Mouse (Mus musculus) limb, embryonic 14.5 days (tissue): ENCODE results near the gene Sema5b. TPM values are rescaled to one million over a fixed set of nuclear protein-coding genes. Genes with fewer than 3 reads are reported as not detected.

Experiments
- ATAC-seq: fragments of 200-750 bp; cut with Nextera tagmentation; 2 replicates; pipeline ENCODE4 v1.8.0; 2017; ENCODE audit warnings: low read depth, moderate number of reproducible peaks, moderate TSS enrichment; ENCODE audit not compliant: low FRiP score
- DNase-seq: peaks from one replicate; pipeline ENCODE4 v3.0.0-alpha.2; 2015; ENCODE audit warnings: low spot score
- H3K27ac ChIP-seq: fragments of 300-500 bp; sonication (generic); replicated peaks from 2 replicates; pipeline ENCODE4 v1.5.1; 2014; ENCODE audit warnings: low read depth, mild to moderate bottlenecking, low read length, moderate library complexity, mixed read lengths
- H3K27me3 ChIP-seq: fragments of 300-500 bp; sonication (generic); 2 replicates; pipeline ENCODE4 v1.6.1; 2014; ENCODE audit warnings: low read length, mixed read lengths; ENCODE audit not compliant: control insufficient read depth, insufficient read depth
- H3K36me3 ChIP-seq: fragments of 300-500 bp; sonication (generic); 2 replicates; pipeline ENCODE4 v1.6.1; 2014; ENCODE audit warnings: mild to moderate bottlenecking, low read length, moderate library complexity, mixed read lengths; ENCODE audit not compliant: control insufficient read depth, insufficient read depth
- H3K4me1 ChIP-seq: fragments of 300-500 bp; sonication (generic); 2 replicates; pipeline ENCODE4 v1.6.1; 2014; ENCODE audit warnings: antibody characterized with exemption, low read length, mixed read lengths; ENCODE audit not compliant: control insufficient read depth, insufficient read depth
- H3K4me2 ChIP-seq: fragments of 300-500 bp; sonication (generic); replicated peaks from 2 replicates; pipeline ENCODE4 v1.6.1; 2014; ENCODE audit warnings: low read depth, mild to moderate bottlenecking, low read length, moderate library complexity; ENCODE audit not compliant: severe bottlenecking
- H3K4me3 ChIP-seq: fragments of 300-500 bp; sonication (generic); replicated peaks from 2 replicates; pipeline ENCODE4 v1.5.1; 2014; ENCODE audit warnings: low read length
- H3K9ac ChIP-seq: fragments of 300-500 bp; sonication (generic); 2 replicates; pipeline ENCODE4 v1.6.1; 2014; ENCODE audit warnings: mild to moderate bottlenecking, low read depth, low read length, moderate library complexity; ENCODE audit not compliant: severe bottlenecking
- H3K9me3 ChIP-seq: fragments of 300-500 bp; sonication (generic); 2 replicates; pipeline ENCODE4 v1.6.1; 2016; ENCODE audit warnings: low read length; ENCODE audit not compliant: control insufficient read depth
- POLR2A ChIP-seq: fragments of 200-500 bp; IDR thresholded peaks from 2 replicates; pipeline ENCODE4 v1.8.0; 2012; ENCODE audit warnings: inconsistent platforms, mild to moderate bottlenecking, moderate library complexity, borderline replicate concordance; ENCODE audit not compliant: insufficient read depth, insufficient read length; ENCODE audit errors: extremely low read depth
- WGBS: fragments of 180-500 bp; shearing (Covaris S2); extraction: QIAGEN DNeasy Blood & Tissue Kit; methylation state at CpG from one replicate; pipeline ENCODE4 v1.1.7; 2014; 5-methylcytosine and 5-hydroxymethylcytosine counted together
- polyA plus RNA-seq, 2 experiments: library from polyadenylated mRNA; depleted of rRNA in 1 of 2; stranded (reverse) in 1 of 2; unstranded in 1 of 2; fragments of >200 nt; fragmentation: Nextera tagmentation in 1 of 2; extraction: Ambion mirVana in 1 of 2; gene quantifications; 2 replicates each; pipeline versions ENCODE4 v1.2.1 to v1.2.3; 2012 to 2014

Gene Sema5b
- polyA plus RNA-seq, 2 experiments = 4.2 to 17.4 TPM

DNA sequence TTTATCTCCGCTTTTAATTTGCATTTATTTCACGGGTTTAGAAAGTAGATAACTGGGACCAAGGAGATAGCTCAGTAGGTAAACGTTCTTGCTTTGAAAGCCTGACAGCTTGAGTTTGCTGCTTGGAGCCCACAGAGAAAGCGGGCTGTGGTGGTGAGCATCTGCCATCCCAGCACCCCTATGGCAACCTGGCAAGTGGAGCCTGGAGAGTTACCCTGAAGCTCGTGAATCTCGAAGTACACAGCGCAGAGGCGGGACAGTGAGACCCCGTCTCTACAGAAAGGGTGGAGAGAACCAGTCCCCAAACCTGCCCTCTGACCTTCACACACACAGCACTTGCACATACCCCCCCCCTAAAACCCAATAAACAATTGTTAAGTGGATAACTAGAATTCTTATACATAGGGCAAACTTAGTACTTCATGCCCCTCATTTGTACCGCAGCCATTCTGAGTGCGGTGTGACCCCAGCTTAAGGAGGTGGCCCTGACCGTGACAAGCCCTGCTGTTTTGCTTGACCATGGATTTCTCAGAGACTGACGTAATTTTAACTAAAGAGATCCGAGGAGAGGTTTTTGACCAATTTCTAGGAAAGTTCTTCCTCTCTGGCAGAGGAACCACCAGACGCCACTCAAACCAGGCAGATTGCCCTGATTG lies 27.4 kb downstream of the Sema5b start:
- Histone ChIP-seq H3K4me2 (no peak overlapping the region), H3K4me1 (peaks cover 10% of the 10 kb centered on the region), H3K36me3 (no peaks in the 10 kb centered on the region), H3K9ac (no peak overlapping the region), H3K27me3 (no peaks in the 10 kb centered on the region), H3K4me3 (no peak overlapping the region), H3K9me3 (no peaks in the 10 kb centered on the region), H3K27ac (no peak overlapping the region)
- TF ChIP-seq POLR2A = no peak
- ATAC-seq = no peak
- DNase-seq = no peak
- WGBS = 75% methylated on average over 15 of the region's 15 CpGs

DNA sequence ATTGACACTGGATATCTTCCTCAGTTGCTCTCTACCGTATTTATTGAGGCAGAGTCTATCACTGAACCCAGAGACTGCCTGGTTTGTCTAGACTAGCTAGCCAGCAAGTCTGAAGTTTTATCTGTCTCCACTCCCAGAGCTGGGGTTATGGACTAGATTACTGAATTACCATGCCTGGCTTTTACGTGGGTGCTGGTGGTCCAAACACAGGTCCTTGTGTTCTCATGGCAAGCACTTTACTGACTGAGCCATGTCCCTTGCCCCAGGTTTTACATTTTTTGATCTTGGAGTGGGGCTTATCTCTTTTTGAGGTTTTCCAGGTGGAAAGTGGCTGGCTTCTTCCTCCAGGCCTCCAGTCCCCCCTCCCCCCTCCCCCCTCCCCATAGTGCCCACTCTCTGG lies 28.4 kb downstream of the Sema5b start:
- 57% methylated on average over 2 of the region's 2 CpGs for WGBS
- H3K9ac ChIP-seq = no peak overlapping the region
- no peak for TF ChIP-seq POLR2A
- no peak overlapping the region for H3K4me2 ChIP-seq
- no peaks in the 10 kb centered on the region for H3K36me3 ChIP-seq
- no peaks in the 10 kb centered on the region for H3K9me3 ChIP-seq
- no peak overlapping the region for H3K27ac ChIP-seq
- no peaks in the 10 kb centered on the region for H3K27me3 ChIP-seq
- ATAC-seq (no peak), DNase-seq (no peak)
- no peak overlapping the region for H3K4me3 ChIP-seq
- peaks cover 10% of the 10 kb centered on the region for H3K4me1 ChIP-seq

DNA sequence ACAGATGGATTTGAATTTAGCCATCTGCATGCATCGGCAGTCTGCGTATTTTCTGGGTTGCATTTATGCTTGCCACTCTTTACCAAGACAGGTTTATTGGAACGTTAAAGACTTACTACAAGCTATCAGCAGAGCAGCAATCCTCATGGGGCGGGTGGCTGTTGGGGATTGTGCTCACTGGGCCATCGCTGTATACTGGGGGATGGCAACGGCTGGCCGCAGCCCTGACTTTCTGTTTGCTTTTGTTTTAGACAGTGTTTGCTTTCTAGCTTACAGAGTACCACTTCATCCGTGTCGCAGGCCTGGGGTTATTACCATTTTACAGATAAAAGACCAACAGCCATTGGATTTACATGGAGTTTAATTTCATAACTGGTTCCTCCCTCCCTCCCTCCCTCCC lies 28.8 kb downstream of the Sema5b start:
- TF ChIP-seq POLR2A = no peak
- Histone ChIP-seq H3K4me2 (no peak overlapping the region), H3K36me3 (no peaks in the 10 kb centered on the region), H3K27me3 (no peaks in the 10 kb centered on the region), H3K9ac (no peak overlapping the region), H3K27ac (no peak overlapping the region), H3K9me3 (no peaks in the 10 kb centered on the region), H3K4me1 (peaks cover 6% of the 10 kb centered on the region), H3K4me3 (no peak overlapping the region)
- 57% methylated on average over 9 of the region's 9 CpGs for WGBS
- DNase-seq (no peak), ATAC-seq (no peak)

DNA sequence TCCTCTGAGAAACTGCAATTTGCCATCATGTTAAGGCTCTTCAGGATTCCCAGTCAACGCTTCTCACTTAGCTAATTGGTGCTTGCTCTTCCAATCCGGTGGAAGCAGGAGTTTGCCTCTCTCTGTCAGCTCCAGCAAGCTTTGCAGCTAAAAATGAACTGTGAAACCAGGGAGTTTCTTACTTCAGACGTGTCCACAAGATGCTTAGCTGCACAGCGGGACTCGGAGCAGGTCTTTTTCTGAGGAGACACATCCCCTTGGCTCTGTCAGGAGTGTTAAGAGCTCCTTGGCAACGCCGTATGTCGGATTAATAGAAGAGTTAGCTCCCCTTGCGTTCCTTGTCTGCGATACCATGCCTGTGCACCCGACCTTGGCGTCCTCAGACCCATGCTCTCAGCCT lies 29.7 kb downstream of the Sema5b start:
- DNase-seq = no peak
- H3K9ac ChIP-seq = no peak overlapping the region
- H3K27ac ChIP-seq = no peak overlapping the region
- 60% methylated on average over 12 of the region's 12 CpGs for WGBS
- TF ChIP-seq POLR2A = no peak
- no peak overlapping the region for H3K4me2 ChIP-seq
- H3K27me3 ChIP-seq = no peaks in the 10 kb centered on the region
- no peak for ATAC-seq
- no peaks in the 10 kb centered on the region for H3K36me3 ChIP-seq
- no peaks in the 10 kb centered on the region for H3K9me3 ChIP-seq
- H3K4me1 ChIP-seq = peaks cover 5% of the 10 kb centered on the region; the same call in 1 of the 2 replicates
- no peak overlapping the region for H3K4me3 ChIP-seq

DNA sequence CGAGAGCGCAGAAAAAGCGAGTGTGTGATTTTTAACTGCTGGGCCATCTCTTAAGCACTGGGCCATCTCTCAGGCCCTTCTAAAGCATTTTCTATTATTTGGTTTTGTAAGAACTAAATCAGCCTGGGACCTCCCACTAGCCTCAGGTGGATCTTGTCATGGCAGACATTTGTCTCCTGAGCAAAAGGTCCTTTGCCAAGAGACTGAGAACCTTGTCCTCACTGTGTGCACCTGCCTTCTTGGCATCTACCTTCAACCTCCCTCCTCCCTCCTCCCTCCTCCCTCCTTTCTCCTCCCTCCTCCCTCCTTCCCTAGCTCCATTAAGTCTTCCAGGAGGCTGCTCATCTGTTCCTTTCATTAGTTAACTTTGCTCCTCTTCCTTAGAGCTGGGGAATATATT lies 32.6 kb downstream of the Sema5b start:
- Histone ChIP-seq H3K9ac (no peak overlapping the region), H3K27ac (no peak overlapping the region), H3K9me3 (no peaks in the 10 kb centered on the region), H3K4me2 (no peak overlapping the region), H3K4me1 (0 out of 2 replicates have a peak, but pooled peaks cover 2% of the 10 kb centered on the region), H3K27me3 (no peaks in the 10 kb centered on the region), H3K36me3 (no peaks in the 10 kb centered on the region), H3K4me3 (no peak overlapping the region)
- no peak for ATAC-seq
- 94% methylated on average over 3 of the region's 3 CpGs for WGBS
- TF ChIP-seq POLR2A = no peak
- no peak for DNase-seq
